Comparison of ENCODE assay signal across 21 mouse cellular contexts in the genomic region with DNA sequence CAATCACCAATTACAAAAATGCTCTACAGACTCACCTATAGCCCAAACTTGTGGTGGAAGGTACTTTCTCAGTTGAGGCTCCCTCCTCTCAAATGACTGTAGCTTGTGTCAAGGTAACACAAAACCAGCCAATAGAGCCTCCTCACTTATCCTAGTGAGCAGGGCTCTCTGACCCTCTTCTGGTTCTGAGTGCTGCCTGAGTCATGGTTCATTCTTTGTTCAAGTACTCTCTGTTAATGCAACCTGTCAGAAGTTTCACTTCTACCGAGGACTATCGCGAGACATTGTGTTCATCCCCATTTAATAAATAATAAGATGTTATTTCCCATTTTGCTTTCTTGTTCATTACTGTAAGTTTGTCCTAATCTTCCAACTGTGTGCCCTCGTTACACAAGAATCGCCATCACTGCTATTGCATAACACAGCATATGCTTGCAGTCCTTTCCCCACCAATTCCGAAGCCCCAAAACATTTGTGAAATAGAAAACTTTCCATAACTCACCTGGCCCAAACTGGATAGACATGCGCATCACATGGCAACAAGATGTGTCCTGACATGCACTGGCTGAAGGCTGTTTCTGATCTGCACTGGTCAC.
"Had no signal": no experiment of that assay in that cellular context is flagged by ENCODE, and none has a peak within 500 bp of the region (broad histone marks: within the 10 kb centered on the region; RNA-seq: fewer than 3 reads in every experiment).

No protein-coding gene starts in this region.

- H3K9ac ChIP-seq: intestine, embryonic 15.5 days; limb, embryonic 12.5 days; limb, embryonic 15.5 days; liver, embryonic 14.5 days; liver, postnatal 0 days; lung, embryonic 14.5 days; midbrain, embryonic 12.5 days; midbrain, embryonic 15.5 days; neural tube, embryonic 13.5 days had no signal

- H3K4me2 ChIP-seq: intestine, embryonic 15.5 days; limb, embryonic 12.5 days; limb, embryonic 15.5 days; liver, embryonic 11.5 days; lung, embryonic 14.5 days; midbrain, embryonic 12.5 days; midbrain, embryonic 15.5 days; neural tube, embryonic 13.5 days had no signal

- H3K27me3 ChIP-seq: intestine, embryonic 15.5 days; limb, embryonic 12.5 days; limb, embryonic 15.5 days; midbrain, embryonic 12.5 days; midbrain, embryonic 15.5 days; neural tube, embryonic 13.5 days had no signal

- DNase-seq: kidney, adult 11 months; kidney, adult 9 months; kidney, postnatal 14 days; kidney, postnatal 4 days; left cerebral cortex, postnatal 4 days; liver, postnatal 0 days; lung, embryonic 14.5 days; right cerebral cortex, postnatal 14 days; right cerebral cortex, postnatal 4 days; thymus, postnatal 36 days had no signal

- H3K4me1 ChIP-seq: limb, embryonic 12.5 days; limb, embryonic 15.5 days; midbrain, embryonic 12.5 days; midbrain, embryonic 15.5 days; neural tube, embryonic 13.5 days had no signal

- H3K4me3 ChIP-seq: intestine, embryonic 15.5 days; limb, embryonic 12.5 days; limb, embryonic 15.5 days; midbrain, embryonic 12.5 days; midbrain, embryonic 15.5 days; myocyte; neural tube, embryonic 13.5 days had no signal

- H3K27ac ChIP-seq: intestine, embryonic 15.5 days; limb, embryonic 12.5 days; limb, embryonic 15.5 days; liver, embryonic 14.5 days; macrophage; midbrain, embryonic 12.5 days; midbrain, embryonic 15.5 days; neural tube, embryonic 13.5 days had no signal

- H3K36me3 ChIP-seq: intestine, embryonic 15.5 days; limb, embryonic 12.5 days; limb, embryonic 15.5 days; midbrain, embryonic 12.5 days; midbrain, embryonic 15.5 days; neural tube, embryonic 13.5 days had no signal

- H3K9me3 ChIP-seq: intestine, embryonic 15.5 days; limb, embryonic 12.5 days; limb, embryonic 15.5 days; midbrain, embryonic 12.5 days; midbrain, embryonic 15.5 days; neural tube, embryonic 13.5 days had no signal

- ATAC-seq: hindbrain, embryonic 16.5 days; intestine, embryonic 15.5 days; liver, postnatal 0 days; midbrain, embryonic 15.5 days had no signal
